Mouse (Mus musculus): ENCODE measurements at regions not wholly inside any gene's neighbourhood (a gene's known extent, or its start where the extent isn't known, plus 50 kb on each side); places are given as distances from the start of the nearest gene placed in this dataset.

DNA sequence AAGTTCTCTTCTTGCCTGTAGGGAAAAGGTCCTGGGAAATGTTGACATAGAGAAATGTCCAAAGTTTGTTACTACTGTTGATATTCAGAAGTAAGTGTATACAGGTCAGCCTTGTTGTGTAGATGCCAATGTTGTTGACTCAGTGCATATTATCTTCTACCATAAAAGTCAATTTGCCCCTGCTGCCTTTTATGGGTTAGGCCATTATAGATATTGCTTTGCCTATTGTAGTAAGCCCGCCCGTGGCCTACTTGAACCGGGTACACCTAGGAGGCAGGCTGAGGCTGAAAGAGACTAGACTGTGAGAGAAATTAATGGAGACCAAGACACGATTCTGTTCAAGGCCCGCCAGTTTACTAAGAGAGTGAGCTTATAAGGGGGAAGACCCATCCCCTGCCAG lies 92.3 kb downstream of the Prl2c2 start:
- TF ChIP-seq POLR2A (IDR thresholded peaks at IDR 0.05; ENCODE audit: insufficient read length, low read depth) = no peak
- no peak for TF ChIP-seq CEBPB (IDR thresholded peaks at IDR 0.05; ENCODE audit: insufficient read depth, poor library complexity, severe bottlenecking)
- TF ChIP-seq TCF12 (IDR thresholded peaks at IDR 0.05; ENCODE audit: insufficient read depth, poor library complexity, severe bottlenecking) = no peak
